Mouse (Mus musculus): Measurements from ENCODE around the gene Bcorl1. TPM values are rescaled to one million over a fixed set of nuclear protein-coding genes. Genes with fewer than 3 reads are reported as not detected.
A peak's percentile ranks its signal among the peaks of the same experiment; 100 is the strongest.

Gene Bcorl1
- polyA plus RNA-seq (2016; fragmentation: Nextera tagmentation; extraction: Ambion mirVana) = 4.0 and 4.9 TPM in 2 replicates

- Histone ChIP-seq H3K4me1 (peaks cover 27% of the 10 kb centered on the region), H3K27me3 (ENCODE audit: low read depth, poor library complexity, severe bottlenecking) (peaks cover 36% of the 10 kb centered on the region), H3K27ac (replicated peaks) (peak within 1 kb of the TSS; percentile 82), H3K4me3 (peak within 1 kb of the TSS; percentile 66), H3K36me3 (no peaks in the 10 kb centered on the region), H3K9me3 (replicated peaks) (peaks cover 8% of the 10 kb centered on the region; the same call in 1 of the 2 replicates)
- WGBS = 13% methylated on average over 31 of the region's 33 CpGs
- DNase-seq (ENCODE audit: low spot score) = peak; percentile 57
Observed at GRCm38 (mm10) chrX:48341141-48341540, at the start of gene Bcorl1. Gene Bcorl1 (plus strand): TSS chrX:48341358.

GRCm38 (mm10) chrX:48291413-48291812 lies 49.7 kb upstream of the Bcorl1 start:
- no peak for DNase-seq (ENCODE audit: low spot score)
- Histone ChIP-seq H3K4me3 (no peak overlapping the region), H3K9me3 (replicated peaks) (no peaks in the 10 kb centered on the region), H3K27ac (replicated peaks) (no peak overlapping the region), H3K36me3 (no peaks in the 10 kb centered on the region), H3K27me3 (ENCODE audit: low read depth, poor library complexity, severe bottlenecking) (peaks cover 29% of the 10 kb centered on the region), H3K4me1 (peaks cover 7% of the 10 kb centered on the region)
- 40% methylated on average over 3 of the region's 3 CpGs for WGBS

GRCm38 (mm10) chrX:48305356-48305755 lies 35.8 kb upstream of the Bcorl1 start:
- Histone ChIP-seq H3K4me1 (peaks cover 4% of the 10 kb centered on the region), H3K36me3 (no peaks in the 10 kb centered on the region), H3K27me3 (ENCODE audit: low read depth, poor library complexity, severe bottlenecking) (peaks cover 9% of the 10 kb centered on the region), H3K27ac (replicated peaks) (no peak overlapping the region), H3K4me3 (no peak overlapping the region), H3K9me3 (replicated peaks) (no peaks in the 10 kb centered on the region; the same call in 1 of the 2 replicates)
- DNase-seq (ENCODE audit: low spot score) = no peak
- 84% methylated on average over 4 of the region's 4 CpGs for WGBS

- DNase-seq (ENCODE audit: low spot score) = peak; percentile 31
- H3K27ac ChIP-seq (replicated peaks) = peak overlapping the region; percentile 73
- H3K36me3 ChIP-seq = no peaks in the 10 kb centered on the region
- H3K9me3 ChIP-seq (replicated peaks) = peaks cover 4% of the 10 kb centered on the region; the same call in 1 of the 2 replicates
- peak overlapping the region; percentile 40 for H3K4me3 ChIP-seq
- WGBS = 27% methylated on average over 26 of the region's 26 CpGs
- H3K27me3 ChIP-seq (ENCODE audit: low read depth, poor library complexity, severe bottlenecking) = peaks cover 51% of the 10 kb centered on the region
- H3K4me1 ChIP-seq = peaks cover 25% of the 10 kb centered on the region
Observed at GRCm38 (mm10) chrX:48310706-48311517, 30.2 kb upstream of the Bcorl1 start.

- H3K36me3 ChIP-seq = no peaks in the 10 kb centered on the region
- H3K9me3 ChIP-seq (replicated peaks) = peaks cover 4% of the 10 kb centered on the region; the same call in 1 of the 2 replicates
- peaks cover 26% of the 10 kb centered on the region for H3K4me1 ChIP-seq
- 78% methylated on average over 5 of the region's 5 CpGs for WGBS
- no peak overlapping the region for H3K27ac ChIP-seq (replicated peaks)
- H3K4me3 ChIP-seq = no peak overlapping the region
- DNase-seq (ENCODE audit: low spot score) = no peak
- H3K27me3 ChIP-seq (ENCODE audit: low read depth, poor library complexity, severe bottlenecking) = peaks cover 59% of the 10 kb centered on the region
Observed at GRCm38 (mm10) chrX:48311727-48312126, 29.4 kb upstream of the Bcorl1 start.

- peak; percentile 78 for DNase-seq (ENCODE audit: low spot score)
- H3K4me1 ChIP-seq = peaks cover 28% of the 10 kb centered on the region
- H3K27ac ChIP-seq (replicated peaks) = peak overlapping the region; percentile 69
- H3K4me3 ChIP-seq = peak overlapping the region; percentile 55
- H3K9me3 ChIP-seq (replicated peaks) = 0 out of 2 replicates have a peak, but pooled peaks cover 4% of the 10 kb centered on the region
- no peaks in the 10 kb centered on the region for H3K36me3 ChIP-seq
- peaks cover 84% of the 10 kb centered on the region for H3K27me3 ChIP-seq (ENCODE audit: low read depth, poor library complexity, severe bottlenecking)
- 12% methylated on average over 33 of the region's 33 CpGs for WGBS
Observed at GRCm38 (mm10) chrX:48314530-48315079, 26.6 kb upstream of the Bcorl1 start.

GRCm38 (mm10) chrX:48317444-48317843 lies 23.7 kb upstream of the Bcorl1 start:
- DNase-seq (ENCODE audit: low spot score) = no peak
- no peaks in the 10 kb centered on the region for H3K36me3 ChIP-seq
- H3K4me1 ChIP-seq = peaks cover 16% of the 10 kb centered on the region; the same call in 1 of the 2 replicates
- H3K27ac ChIP-seq (replicated peaks) = no peak overlapping the region
- H3K9me3 ChIP-seq (replicated peaks) = 0 out of 2 replicates have a peak, but pooled peaks cover 4% of the 10 kb centered on the region
- peaks cover 58% of the 10 kb centered on the region for H3K27me3 ChIP-seq (ENCODE audit: low read depth, poor library complexity, severe bottlenecking)
- no peak overlapping the region for H3K4me3 ChIP-seq
- 63% methylated on average over 3 of the region's 3 CpGs for WGBS

GRCm38 (mm10) chrX:48318194-48318593 lies 23.0 kb upstream of the Bcorl1 start:
- peaks cover 14% of the 10 kb centered on the region; the same call in 1 of the 2 replicates for H3K4me1 ChIP-seq
- no peak for DNase-seq (ENCODE audit: low spot score)
- no peak overlapping the region for H3K27ac ChIP-seq (replicated peaks)
- H3K36me3 ChIP-seq = no peaks in the 10 kb centered on the region
- 31% methylated on average over 9 of the region's 9 CpGs for WGBS
- 0 out of 2 replicates have a peak, but pooled peaks cover 4% of the 10 kb centered on the region for H3K9me3 ChIP-seq (replicated peaks)
- H3K27me3 ChIP-seq (ENCODE audit: low read depth, poor library complexity, severe bottlenecking) = peaks cover 50% of the 10 kb centered on the region
- no peak overlapping the region for H3K4me3 ChIP-seq

GRCm38 (mm10) chrX:48340441-48341049 lies 613 bp upstream of the Bcorl1 start:
- Histone ChIP-seq H3K27me3 (ENCODE audit: low read depth, poor library complexity, severe bottlenecking) (peaks cover 36% of the 10 kb centered on the region), H3K4me1 (peaks cover 21% of the 10 kb centered on the region), H3K4me3 (peak overlapping the region; percentile 66), H3K27ac (replicated peaks) (peak overlapping the region; percentile 82), H3K9me3 (replicated peaks) (peaks cover 8% of the 10 kb centered on the region; the same call in 1 of the 2 replicates), H3K36me3 (no peaks in the 10 kb centered on the region)
- 18% methylated on average over 35 of the region's 35 CpGs for WGBS
- DNase-seq (ENCODE audit: low spot score) = peak; percentile 31

GRCm38 (mm10) chrX:48341621-48342161 lies 533 bp downstream of the Bcorl1 start:
- WGBS = 14% methylated on average over 62 of the region's 73 CpGs
- peaks cover 29% of the 10 kb centered on the region for H3K4me1 ChIP-seq
- H3K36me3 ChIP-seq = no peaks in the 10 kb centered on the region
- H3K27me3 ChIP-seq (ENCODE audit: low read depth, poor library complexity, severe bottlenecking) = peaks cover 36% of the 10 kb centered on the region
- H3K4me3 ChIP-seq = peak overlapping the region; percentile 66
- peak overlapping the region; percentile 82 for H3K27ac ChIP-seq (replicated peaks)
- peak; percentile 57 for DNase-seq (ENCODE audit: low spot score)
- H3K9me3 ChIP-seq (replicated peaks) = peaks cover 8% of the 10 kb centered on the region; the same call in 1 of the 2 replicates

- peaks cover 36% of the 10 kb centered on the region for H3K27me3 ChIP-seq (ENCODE audit: low read depth, poor library complexity, severe bottlenecking)
- peak overlapping the region; percentile 66 for H3K4me3 ChIP-seq
- peaks cover 8% of the 10 kb centered on the region; the same call in 1 of the 2 replicates for H3K9me3 ChIP-seq (replicated peaks)
- 18% methylated on average over 15 of the region's 16 CpGs for WGBS
- no peak for DNase-seq (ENCODE audit: low spot score)
- 0 out of 2 replicates have a peak overlapping the region, but pooled peaks have one; percentile 46 for H3K27ac ChIP-seq (replicated peaks)
- no peaks in the 10 kb centered on the region for H3K36me3 ChIP-seq
- peaks cover 29% of the 10 kb centered on the region for H3K4me1 ChIP-seq
Observed at GRCm38 (mm10) chrX:48342731-48343130, 1.6 kb downstream of the Bcorl1 start.

- Histone ChIP-seq H3K9me3 (replicated peaks) (peaks cover 8% of the 10 kb centered on the region; the same call in 1 of the 2 replicates), H3K36me3 (no peaks in the 10 kb centered on the region), H3K27me3 (ENCODE audit: low read depth, poor library complexity, severe bottlenecking) (peaks cover 36% of the 10 kb centered on the region), H3K4me3 (peak overlapping the region; percentile 66), H3K27ac (replicated peaks) (peak overlapping the region; percentile 80), H3K4me1 (peaks cover 29% of the 10 kb centered on the region)
- WGBS = 8% methylated on average over 26 of the region's 36 CpGs
- peak; percentile 91 for DNase-seq (ENCODE audit: low spot score)
Observed at GRCm38 (mm10) chrX:48343461-48343952, 2.3 kb downstream of the Bcorl1 start.
